Mouse (Mus musculus) MEL (cell line): Measurements from ENCODE around the gene Klhl23. TPM values are rescaled to one million over a fixed set of nuclear protein-coding genes. Genes with fewer than 3 reads are reported as not detected.

Source experiments
- BHLHE40 ChIP-seq: IDR thresholded peaks from 2 replicates; pipeline ENCODE4 v1.6.1; 2012; ENCODE audit warnings: low read depth, mild to moderate bottlenecking, inconsistent platforms, low read length, improper control_type of control experiment, borderline replicate concordance
- CHD2 ChIP-seq: IDR thresholded peaks from 2 replicates; pipeline ENCODE4 v1.6.1; 2011; ENCODE audit warnings: low read length, improper control_type of control experiment
- CTCF ChIP-seq, 3 experiments: IDR thresholded peaks in 2 of 3; conservative IDR thresholded peaks in 1 of 3; 2 replicates each; pipeline ENCODE4 v1.5.1; 2011 to 2012; ENCODE audit warnings: low read length in 3 of 3, low read depth in 2 of 3, mild to moderate bottlenecking in 2 of 3, improper control_type of control experiment in 1 of 3, inconsistent platforms in 1 of 3, mixed read lengths in 1 of 3, moderate library complexity in 1 of 3; ENCODE audit not compliant: control insufficient read depth in 1 of 3, insufficient read depth in 1 of 3, poor library complexity in 1 of 3, severe bottlenecking in 1 of 3
- E2F4 ChIP-seq: IDR thresholded peaks from 2 replicates; pipeline ENCODE4 v1.6.1; 2011; ENCODE audit warnings: low read depth, low read length, improper control_type of control experiment, borderline replicate concordance
- ETS1 ChIP-seq: IDR thresholded peaks from 2 replicates; pipeline ENCODE4 v1.6.1; 2012; ENCODE audit warnings: low read depth, mild to moderate bottlenecking, inconsistent platforms, low read length, improper control_type of control experiment, moderate library complexity
- GATA1 ChIP-seq: IDR thresholded peaks from 2 replicates; pipeline ENCODE4 v1.6.1; 2011; ENCODE audit warnings: low read depth, low read length, improper control_type of control experiment
- MAFK ChIP-seq: IDR thresholded peaks from 2 replicates; pipeline ENCODE4 v1.6.1; 2011; ENCODE audit warnings: low read depth, mild to moderate bottlenecking, low read length, improper control_type of control experiment, borderline replicate concordance
- MAZ ChIP-seq: IDR thresholded peaks from 2 replicates; pipeline ENCODE4 v1.6.1; 2012; ENCODE audit warnings: low read depth, mild to moderate bottlenecking, inconsistent platforms, low read length, improper control_type of control experiment
- MXI1 ChIP-seq: IDR thresholded peaks from 2 replicates; pipeline ENCODE4 v1.6.1; 2011; ENCODE audit warnings: mild to moderate bottlenecking, low read depth, low read length, improper control_type of control experiment
- MYB ChIP-seq: IDR thresholded peaks from 2 replicates; pipeline ENCODE4 v1.6.1; 2011; ENCODE audit warnings: mild to moderate bottlenecking, low read depth, low read length, improper control_type of control experiment
- MYC ChIP-seq: IDR thresholded peaks from 2 replicates; pipeline ENCODE4 v1.6.1; 2011; ENCODE audit warnings: low read depth, mild to moderate bottlenecking, low read length, improper control_type of control experiment, moderate library complexity
- NRF1 ChIP-seq: IDR thresholded peaks from 2 replicates; pipeline ENCODE4 v1.6.1; 2014; ENCODE audit warnings: low read depth, mild to moderate bottlenecking, inconsistent platforms, low read length, improper control_type of control experiment, moderate library complexity; ENCODE audit not compliant: poor library complexity, insufficient read depth, severe bottlenecking
- POLR2AphosphoS2 ChIP-seq: IDR thresholded peaks from 2 replicates; pipeline ENCODE4 v1.6.1; 2011; ENCODE audit warnings: low read length, improper control_type of control experiment
- RAD21 ChIP-seq: IDR thresholded peaks from 2 replicates; pipeline ENCODE4 v1.6.1; 2011; ENCODE audit warnings: mild to moderate bottlenecking, low read depth, low read length, improper control_type of control experiment
- SMC3 ChIP-seq: IDR thresholded peaks from 2 replicates; pipeline ENCODE4 v1.6.1; 2011; ENCODE audit warnings: low read depth, low read length, improper control_type of control experiment
- TAL1 ChIP-seq: IDR thresholded peaks from 2 replicates; pipeline ENCODE4 v1.6.1; 2012; ENCODE audit warnings: mild to moderate bottlenecking, inconsistent platforms, low read length, moderate library complexity, mixed read lengths
- UBTF ChIP-seq: IDR thresholded peaks from 2 replicates; pipeline ENCODE4 v1.6.1; 2012; ENCODE audit warnings: low read depth, mild to moderate bottlenecking, inconsistent platforms, low read length, improper control_type of control experiment, moderate library complexity, borderline replicate concordance; ENCODE audit not compliant: insufficient read depth
- USF1 ChIP-seq: IDR thresholded peaks from 2 replicates; pipeline ENCODE4 v1.6.1; 2014; ENCODE audit warnings: low read depth, mild to moderate bottlenecking, inconsistent platforms, low read length, improper control_type of control experiment, moderate library complexity
- ZKSCAN1 ChIP-seq: IDR thresholded peaks from 2 replicates; pipeline ENCODE4 v1.6.1; 2012; ENCODE audit warnings: low read depth, mild to moderate bottlenecking, inconsistent platforms, low read length, improper control_type of control experiment, moderate library complexity
- ZMIZ1 ChIP-seq: IDR thresholded peaks from 2 replicates; pipeline ENCODE4 v1.6.1; 2012; ENCODE audit warnings: low read depth, mild to moderate bottlenecking, inconsistent platforms, low read length, improper control_type of control experiment, moderate library complexity
- polyA plus RNA-seq, 2 experiments: library from polyadenylated mRNA; stranded (reverse) in 1 of 2; unstranded in 1 of 2; fragments of >175 nt in 1 of 2; fragments of >200 nt in 1 of 2; gene quantifications; 2 replicates each; pipeline versions ENCODE4 v1.2.1 to v1.2.4; 2012; ENCODE audit warnings: low replicate concordance in 2 of 2, low read depth in 1 of 2; ENCODE audit not compliant: insufficient read length in 2 of 2, insufficient read depth in 1 of 2, missing spikeins in 1 of 2
- total RNA-seq: library from RNA; depleted of rRNA; stranded (reverse); fragments of 300-350 nt; gene quantifications from 2 replicates; pipeline ENCODE4 v1.2.3, GENCODE M21; 2012; rRNA removed

The Klhl23 gene
- total and polyA plus RNA-seq, 3 experiments: 24.8 to 238 (median 31.4) TPM

- TF ChIP-seq MAFK (no peak), TAL1 (no peak), ETS1 (peak; percentile 49), BHLHE40 (0 out of 2 replicates have a peak, but pooled peaks have one; percentile 11), NRF1 (peak; percentile 33; the same call in 1 of the 2 replicates), MAZ (peak; percentile 89), ZMIZ1 (peak; percentile 95), GATA1 (no peak), E2F4 (peak; percentile 79; the same call in 1 of the 2 replicates), MYC (peak; percentile 74; the same call in 1 of the 2 replicates), CHD2 (peak; percentile 45; the same call in 1 of the 2 replicates), RAD21 (no peak), CTCF (IDR thresholded peaks at IDR 0.05 in 2 of 3, conservative IDR thresholded peaks at IDR 0.05 in 1 of 3; ENCODE audit: control insufficient read depth in 1 of 3, insufficient read depth in 1 of 3, low read depth in 2 of 3, low read length in 3 of 3, poor library complexity in 1 of 3, severe bottlenecking in 1 of 3) (peak in 2 of 3 experiments; percentile 58 to 67; a peak in 5 of 6 replicates), ZKSCAN1 (0 out of 2 replicates have a peak, but pooled peaks have one; percentile 59), USF1 (peak; percentile 49; the same call in 1 of the 2 replicates), MXI1 (peak; percentile 94), MYB (peak; percentile 30; the same call in 1 of the 2 replicates), POLR2AphosphoS2 (peak; percentile 94), SMC3 (peak; percentile 23; the same call in 1 of the 2 replicates), UBTF (no peak)
Measured at GRCm38 (mm10) chr2:69885451-69886305, 63.9 kb downstream of the Klhl23 start, which contains the start of gene Mettl5 (continued).

Other genes with a start within 250 kb of the Klhl23 start
- gene Lrp2, start 235.9 kb upstream of the Klhl23 start, total RNA-seq: not detected in 2 replicates
- gene Lrp2, start 235.9 kb upstream of the Klhl23 start, polyA plus RNA-seq: under 1 TPM in 1 of 2 experiments, not detected in 1; 0.01 TPM
- 5.7 and 6.3 TPM in 2 replicates for gene Bbs5, start 174.8 kb upstream of the Klhl23 start, total RNA-seq
- 1 to 10 TPM in 1 of 2 experiments, not detected in 1; 5.4 TPM for gene Bbs5, start 174.8 kb upstream of the Klhl23 start, polyA plus RNA-seq
- 0.10 and 0.12 TPM in 2 replicates for gene Klhl41, start 151.8 kb upstream of the Klhl23 start, total RNA-seq
- under 1 TPM in 1 of 2 experiments, not detected in 1; 0.04 TPM for gene Klhl41, start 151.8 kb upstream of the Klhl23 start, polyA plus RNA-seq
- 8.9 and 9.8 TPM in 2 replicates for gene Fastkd1, start 108.4 kb upstream of the Klhl23 start, total RNA-seq
- 10 to 100 TPM in 1 of 2 experiments, not detected in 1; 15.7 TPM for gene Fastkd1, start 108.4 kb upstream of the Klhl23 start, polyA plus RNA-seq
- gene Ppig, start 99.4 kb upstream of the Klhl23 start, total RNA-seq: 12.5 and 13.5 TPM in 2 replicates
- gene Ppig, start 99.4 kb upstream of the Klhl23 start, polyA plus RNA-seq: 100 to 1,000 TPM; 115 to 132 TPM
- gene Ccdc173, start 32.4 kb upstream of the Klhl23 start, total RNA-seq: 0.85 and 1.1 TPM in 2 replicates
- gene Ccdc173, start 32.4 kb upstream of the Klhl23 start, polyA plus RNA-seq: 1 to 10 TPM in 1 of 2 experiments, not detected in 1; 1.9 TPM
- gene Phospho2, start 32.3 kb upstream of the Klhl23 start, total RNA-seq: 11.8 and 13.2 TPM in 2 replicates
- gene Phospho2, start 32.3 kb upstream of the Klhl23 start, polyA plus RNA-seq: 10 to 100 TPM in 1 of 2 experiments, not detected in 1; 13.2 TPM
- gene Ssb, start 39.6 kb downstream of the Klhl23 start, total RNA-seq: 219 and 221 TPM in 2 replicates
- 1,000 to 10,000 TPM in 1 of 2 experiments, 100 to 1,000 TPM in 1; 357 to 1,377 TPM for gene Ssb, start 39.6 kb downstream of the Klhl23 start, polyA plus RNA-seq
- gene Mettl5, start 63.7 kb downstream of the Klhl23 start, total RNA-seq: 27.5 and 32.3 TPM in 2 replicates
- 10 to 100 TPM in 1 of 2 experiments, not detected in 1; 29.2 TPM for gene Mettl5, start 63.7 kb downstream of the Klhl23 start, polyA plus RNA-seq
- 10.1 and 13.5 TPM in 2 replicates for gene Ubr3, start 75.3 kb downstream of the Klhl23 start, total RNA-seq
- gene Ubr3, start 75.3 kb downstream of the Klhl23 start, polyA plus RNA-seq: 100 to 1,000 TPM in 1 of 2 experiments, 10 to 100 TPM in 1; 25.3 to 188 TPM
- gene Myo3b, start 217.2 kb downstream of the Klhl23 start, total RNA-seq: not detected in 2 replicates
- not detected for gene Myo3b, start 217.2 kb downstream of the Klhl23 start, polyA plus RNA-seq